Mouse (Mus musculus) thymus, postnatal 36 days (tissue): ENCODE data around the gene Mrps6.
A peak's percentile ranks its signal among the peaks of the same experiment; 100 is the strongest.

Experiments used
- DNase-seq, 2 experiments: peaks; one replicate each; pipeline ENCODE4 v3.0.0; 2022; ENCODE audit warnings: mixed read lengths in 2 of 2

Mrps6 gene

GRCm38 (mm10) chr16:92127226-92127625 lies 69.2 kb downstream of the Mrps6 start:
- DNase-seq = no peak

GRCm38 (mm10) chr16:92127666-92128065 lies 69.6 kb downstream of the Mrps6 start:
- no peak for DNase-seq

- DNase-seq = no peak
Measured at GRCm38 (mm10) chr16:92129843-92130242, 71.8 kb downstream of the Mrps6 start.

GRCm38 (mm10) chr16:92132511-92132910 lies 74.4 kb downstream of the Mrps6 start:
- no peak for DNase-seq

- no peak for DNase-seq
Measured at GRCm38 (mm10) chr16:92134148-92134764, 76.2 kb downstream of the Mrps6 start.

- no peak for DNase-seq
Measured at GRCm38 (mm10) chr16:92136275-92136674, 78.2 kb downstream of the Mrps6 start.

- DNase-seq = no peak
Measured at GRCm38 (mm10) chr16:92139386-92140261, 81.6 kb downstream of the Mrps6 start.

- no peak for DNase-seq
Measured at GRCm38 (mm10) chr16:92140328-92140727, 82.3 kb downstream of the Mrps6 start.

- no peak for DNase-seq
Measured at GRCm38 (mm10) chr16:92141021-92141420, 83.0 kb downstream of the Mrps6 start.

- no peak for DNase-seq
Measured at GRCm38 (mm10) chr16:92142426-92143012, 84.4 kb downstream of the Mrps6 start.

GRCm38 (mm10) chr16:92147631-92148366 lies 89.7 kb downstream of the Mrps6 start:
- DNase-seq = no peak

GRCm38 (mm10) chr16:92148367-92148728 lies 90.3 kb downstream of the Mrps6 start:
- DNase-seq = no peak

- no peak for DNase-seq
Measured at GRCm38 (mm10) chr16:92150975-92151374, 92.9 kb downstream of the Mrps6 start.

GRCm38 (mm10) chr16:92158021-92158455 lies 100.0 kb downstream of the Mrps6 start:
- no peak for DNase-seq

GRCm38 (mm10) chr16:92158461-92159091 lies 100.5 kb downstream of the Mrps6 start:
- peak; percentile 26 to 41 for DNase-seq

GRCm38 (mm10) chr16:92159114-92159513 lies 101.0 kb downstream of the Mrps6 start:
- DNase-seq = no peak
